Mouse (Mus musculus): ENCODE measurements around the gene Epb41l3. TPM values are rescaled to one million over a fixed set of nuclear protein-coding genes. Genes with fewer than 3 reads are reported as not detected.

Gene Epb41l3
- total RNA-seq, 2 experiments from 2014 or later: 55.1 to 58.5 TPM

- peak; percentile 23 for DNase-seq
Observed at GRCm38 (mm10) chr17:69181560-69182316, 106.3 kb downstream of the Epb41l3 start.

- DNase-seq: no peak
Observed at GRCm38 (mm10) chr17:69187794-69188193, 112.3 kb downstream of the Epb41l3 start.

GRCm38 (mm10) chr17:69192863-69193493, 117.5 kb downstream of the Epb41l3 start:
- DNase-seq: no peak

- DNase-seq: no peak
Observed at GRCm38 (mm10) chr17:69194599-69194998, 119.1 kb downstream of the Epb41l3 start.

GRCm38 (mm10) chr17:69195758-69196157, 120.3 kb downstream of the Epb41l3 start:
- DNase-seq: peak; percentile 47

GRCm38 (mm10) chr17:69196656-69197055, 121.2 kb downstream of the Epb41l3 start:
- DNase-seq: peak; percentile 41

- no peak for DNase-seq
Observed at GRCm38 (mm10) chr17:69198805-69199204, 123.3 kb downstream of the Epb41l3 start.

- DNase-seq: no peak
Observed at GRCm38 (mm10) chr17:69199827-69200226, 124.3 kb downstream of the Epb41l3 start.

- DNase-seq: no peak
Observed at GRCm38 (mm10) chr17:69200936-69201335, 125.5 kb downstream of the Epb41l3 start.

- DNase-seq: no peak
Observed at GRCm38 (mm10) chr17:69205282-69205999, 130.0 kb downstream of the Epb41l3 start.

- DNase-seq: no peak
Observed at GRCm38 (mm10) chr17:69207562-69208312, 132.3 kb downstream of the Epb41l3 start.

GRCm38 (mm10) chr17:69211065-69211464, 135.6 kb downstream of the Epb41l3 start:
- DNase-seq: no peak

- DNase-seq: no peak
Observed at GRCm38 (mm10) chr17:69216120-69216519, 140.6 kb downstream of the Epb41l3 start.

- DNase-seq: no peak
Observed at GRCm38 (mm10) chr17:69220849-69221248, 145.4 kb downstream of the Epb41l3 start.

GRCm38 (mm10) chr17:69221377-69221776, 145.9 kb downstream of the Epb41l3 start:
- no peak for DNase-seq

GRCm38 (mm10) chr17:69221966-69222692, 146.6 kb downstream of the Epb41l3 start:
- no peak for DNase-seq

GRCm38 (mm10) chr17:69225996-69226395, 150.5 kb downstream of the Epb41l3 start:
- no peak for DNase-seq

- DNase-seq: no peak
Observed at GRCm38 (mm10) chr17:69227426-69228014, 152.0 kb downstream of the Epb41l3 start.

- DNase-seq: no peak
Observed at GRCm38 (mm10) chr17:69229451-69229850, 154.0 kb downstream of the Epb41l3 start.

GRCm38 (mm10) chr17:69230131-69230621, 154.7 kb downstream of the Epb41l3 start:
- DNase-seq: no peak

GRCm38 (mm10) chr17:69231360-69231759, 155.9 kb downstream of the Epb41l3 start:
- DNase-seq: no peak
